Comparison of ENCODE assay signal across 8 mouse cellular contexts in genomic region chr9:108807674-108808073, GRCm38 (mm10). TPM values are rescaled to one million over a fixed set of nuclear protein-coding genes. Genes with fewer than 3 reads are reported as not detected.
A peak's percentile ranks its signal among the peaks of the same experiment; 100 is the strongest.
DNase-seq lines count a peak whose midpoint lies in the region; ATAC-seq and TF ChIP-seq lines count a peak whose summit lies in the region.

No protein-coding gene starts in this region.

- peaks cover 49% of the 10 kb centered on the region for H3K4me1 ChIP-seq in heart, embryonic 13.5 days
- peaks cover 1% of the 10 kb centered on the region; the same call in 1 of the 2 replicates for H3K4me1 ChIP-seq in bone marrow, adult 2 months (ENCODE audit: control insufficient read depth, insufficient read depth, low read length)
- peaks cover 22% of the 10 kb centered on the region for H3K4me1 ChIP-seq in hindbrain, embryonic 15.5 days (replicated peaks)
- peaks cover 13% of the 10 kb centered on the region for H3K4me1 ChIP-seq in midbrain, embryonic 12.5 days

- ATAC-seq in heart, embryonic 13.5 days (ENCODE audit: extremely low read depth, insufficient number of reproducible peaks, low FRiP score, low TSS enrichment) = no peak
- peak; percentile 29 for ATAC-seq in hindbrain, embryonic 15.5 days (ENCODE audit: low FRiP score, low read depth)
- peak; percentile 40; the same call in 1 of the 2 replicates for ATAC-seq in midbrain, embryonic 12.5 days (ENCODE audit: low FRiP score, low read depth)

- H3K9me3 ChIP-seq in heart, embryonic 13.5 days = no peaks in the 10 kb centered on the region
- no peaks in the 10 kb centered on the region for H3K9me3 ChIP-seq in hindbrain, embryonic 15.5 days
- no peaks in the 10 kb centered on the region for H3K9me3 ChIP-seq in midbrain, embryonic 12.5 days

- TF ChIP-seq CTCF in bone marrow, adult 2 months (IDR thresholded peaks at IDR 0.05; ENCODE audit: control insufficient read depth, insufficient read depth, low read length) = no peak

- peak overlapping the region; percentile 84 for H3K4me2 ChIP-seq in heart, embryonic 13.5 days
- peak overlapping the region; percentile 65; the same call in 1 of the 2 replicates for H3K4me2 ChIP-seq in hindbrain, embryonic 15.5 days
- H3K4me2 ChIP-seq in midbrain, embryonic 12.5 days (replicated peaks) = no peak overlapping the region; the same call in 1 of the 2 replicates

- no peaks in the 10 kb centered on the region for H3K27me3 ChIP-seq in heart, embryonic 13.5 days (replicated peaks)
- no peaks in the 10 kb centered on the region for H3K27me3 ChIP-seq in hindbrain, embryonic 15.5 days
- no peaks in the 10 kb centered on the region for H3K27me3 ChIP-seq in midbrain, embryonic 12.5 days

- H3K27ac ChIP-seq in heart, embryonic 13.5 days (replicated peaks) = peak overlapping the region; percentile 30
- peak overlapping the region; percentile 37 for H3K27ac ChIP-seq in bone marrow, adult 2 months (ENCODE audit: control insufficient read depth, insufficient read depth, low read depth, low read length, poor library complexity)
- peak overlapping the region; percentile 67; the same call in 1 of the 2 replicates for H3K27ac ChIP-seq in hindbrain, embryonic 15.5 days (replicated peaks)
- 0 out of 2 replicates have a peak overlapping the region, but pooled peaks have one; percentile 35 for H3K27ac ChIP-seq in midbrain, embryonic 12.5 days (replicated peaks)

- WGBS in heart, embryonic 13.5 days = 66% methylated on average over 5 of the region's 5 CpGs
- WGBS in bone marrow, adult 2 months = 61% methylated on average over 5 of the region's 5 CpGs
- WGBS in hindbrain, embryonic 15.5 days = 72% methylated on average over 5 of the region's 5 CpGs
- 69% methylated on average over 5 of the region's 5 CpGs for WGBS in midbrain, embryonic 12.5 days

- H3K4me3 ChIP-seq in heart, embryonic 13.5 days = 0 out of 2 replicates have a peak overlapping the region, but pooled peaks have one; percentile 73
- H3K4me3 ChIP-seq in bone marrow, adult 2 months (replicated peaks; ENCODE audit: control insufficient read depth, low read depth, low read length) = no peak overlapping the region
- H3K4me3 ChIP-seq in hindbrain, embryonic 15.5 days = peak overlapping the region; percentile 87; the same call in 1 of the 2 replicates
- H3K4me3 ChIP-seq in midbrain, embryonic 12.5 days = peak overlapping the region; percentile 73; the same call in 1 of the 2 replicates

- peak overlapping the region; percentile 60 for H3K9ac ChIP-seq in heart, embryonic 13.5 days
- H3K9ac ChIP-seq in hindbrain, embryonic 15.5 days = peak overlapping the region; percentile 23; the same call in 1 of the 2 replicates
- H3K9ac ChIP-seq in midbrain, embryonic 12.5 days (replicated peaks) = no peak overlapping the region

- TF ChIP-seq POLR2A in bone marrow, adult 2 months (IDR thresholded peaks at IDR 0.05; ENCODE audit: borderline replicate concordance, control insufficient read depth, low read depth, low read length) = no peak

- peaks cover 67% of the 10 kb centered on the region for H3K36me3 ChIP-seq in heart, embryonic 13.5 days
- peaks cover 66% of the 10 kb centered on the region for H3K36me3 ChIP-seq in hindbrain, embryonic 15.5 days
- peaks cover 66% of the 10 kb centered on the region for H3K36me3 ChIP-seq in midbrain, embryonic 12.5 days

- DNase-seq in heart, adult 18-20 months = no peak
- no peak for DNase-seq in B cell, adult 2 months
- no peak for DNase-seq in left cerebral cortex, adult 8-10 months (ENCODE audit: low spot score in 2 of 2)
- DNase-seq in urinary bladder, postnatal 36 days (ENCODE audit: low spot score in 2 of 2) = no peak

RNA-seq across cellular contexts. Expression of gene Nckipsd, which starts 0.5 kb away (rescaled TPM):
- 9.7 and 10.6 TPM in 2 replicates for polyA plus RNA-seq in heart, embryonic 13.5 days (2015; fragmentation: Nextera tagmentation; extraction: Ambion mirVana)
- total RNA-seq in heart, adult 18-20 months (2021) = 1 to 10 TPM; 8.6 to 9.6 TPM
- 10.0 and 13.4 TPM in 2 replicates for polyA plus RNA-seq in bone marrow, adult 2 months (2011; ENCODE audit: insufficient read depth, insufficient read length, low replicate concordance, missing spikeins)
- 30.3 and 30.7 TPM in 2 replicates for polyA plus RNA-seq in hindbrain, embryonic 15.5 days (2015; fragmentation: Nextera tagmentation; extraction: Ambion mirVana)
- polyA plus RNA-seq in midbrain, embryonic 12.5 days (2016; fragmentation: Nextera tagmentation; extraction: Ambion mirVana) = 17.0 and 20.1 TPM in 2 replicates
- total RNA-seq in left cerebral cortex, adult 8-10 months (2022) = 10 to 100 TPM; 56.8 to 65.8 (median 59.9) TPM

RNA-seq across cellular contexts. Expression of gene Celsr3, which starts 18.4 kb away (rescaled TPM):
- polyA plus RNA-seq in heart, embryonic 13.5 days (2015; fragmentation: Nextera tagmentation; extraction: Ambion mirVana) = 0.09 and 0.10 TPM in 2 replicates
- total RNA-seq in heart, adult 18-20 months (2021) = under 1 TPM in 1 of 2 experiments, not detected in 1; 0.03 TPM
- 5.3 and 14.9 TPM in 2 replicates for polyA plus RNA-seq in bone marrow, adult 2 months (2011; ENCODE audit: insufficient read depth, insufficient read length, low replicate concordance, missing spikeins)
- 12.7 and 14.6 TPM in 2 replicates for polyA plus RNA-seq in hindbrain, embryonic 15.5 days (2015; fragmentation: Nextera tagmentation; extraction: Ambion mirVana)
- 13.8 and 14.4 TPM in 2 replicates for polyA plus RNA-seq in midbrain, embryonic 12.5 days (2016; fragmentation: Nextera tagmentation; extraction: Ambion mirVana)
- 10 to 100 TPM; 45.0 to 60.8 (median 50.5) TPM for total RNA-seq in left cerebral cortex, adult 8-10 months (2022)

RNA-seq across cellular contexts. Expression of gene Ip6k2, which starts 24.1 kb away (rescaled TPM):
- polyA plus RNA-seq in heart, embryonic 13.5 days (2015; fragmentation: Nextera tagmentation; extraction: Ambion mirVana) = 39.8 and 42.9 TPM in 2 replicates
- total RNA-seq in heart, adult 18-20 months (2021) = 10 to 100 TPM; 16.7 to 24.8 TPM
- polyA plus RNA-seq in bone marrow, adult 2 months (2011; ENCODE audit: insufficient read depth, insufficient read length, low replicate concordance, missing spikeins) = 28.0 and 37.3 TPM in 2 replicates
- 180 and 206 TPM in 2 replicates for polyA plus RNA-seq in hindbrain, embryonic 15.5 days (2015; fragmentation: Nextera tagmentation; extraction: Ambion mirVana)
- polyA plus RNA-seq in midbrain, embryonic 12.5 days (2016; fragmentation: Nextera tagmentation; extraction: Ambion mirVana) = 137 and 141 TPM in 2 replicates
- 100 to 1,000 TPM; 137 to 158 (median 157) TPM for total RNA-seq in left cerebral cortex, adult 8-10 months (2022)

RNA-seq across cellular contexts. Expression of gene Slc26a6, which starts 45.4 kb away (rescaled TPM):
- 5.1 and 5.7 TPM in 2 replicates for polyA plus RNA-seq in heart, embryonic 13.5 days (2015; fragmentation: Nextera tagmentation; extraction: Ambion mirVana)
- total RNA-seq in heart, adult 18-20 months (2021) = 10 to 100 TPM; 19.6 to 19.8 TPM
- polyA plus RNA-seq in bone marrow, adult 2 months (2011; ENCODE audit: insufficient read depth, insufficient read length, low replicate concordance, missing spikeins) = 11.0 and 13.3 TPM in 2 replicates
- polyA plus RNA-seq in hindbrain, embryonic 15.5 days (2015; fragmentation: Nextera tagmentation; extraction: Ambion mirVana) = 19.5 and 22.1 TPM in 2 replicates
- polyA plus RNA-seq in midbrain, embryonic 12.5 days (2016; fragmentation: Nextera tagmentation; extraction: Ambion mirVana) = 10.2 and 10.5 TPM in 2 replicates
- 10 to 100 TPM; 10.9 to 21.0 (median 16.6) TPM for total RNA-seq in left cerebral cortex, adult 8-10 months (2022)
